Mouse (Mus musculus): ENCODE results near the gene 9130213A22Rik.

GRCm38 (mm10) chr11:69073065-69073888 lies 49.1 kb downstream of the 9130213A22Rik start:
- TF ChIP-seq POLR2A (IDR thresholded peaks at IDR 0.05; ENCODE audit: control insufficient read depth in 1 of 2, insufficient read depth in 1 of 2, low read depth in 1 of 2, low read length in 2 of 2, poor library complexity in 1 of 2) (peak; percentile 99 to 100), CTCF (IDR thresholded peaks at IDR 0.05 in 2 of 3, conservative IDR thresholded peaks at IDR 0.05 in 1 of 3; ENCODE audit: control insufficient read depth in 1 of 3, insufficient read depth in 1 of 3, low read depth in 2 of 3, low read length in 3 of 3, poor library complexity in 1 of 3, severe bottlenecking in 1 of 3) (no peak), CHD2 (IDR thresholded peaks at IDR 0.05; ENCODE audit: low read length) (no peak), RAD21 (IDR thresholded peaks at IDR 0.05; ENCODE audit: low read depth, low read length) (no peak), ETS1 (IDR thresholded peaks at IDR 0.05; ENCODE audit: low read depth, low read length) (peak; percentile 97), ELF1 (IDR thresholded peaks at IDR 0.05; ENCODE audit: low read depth, low read length) (peak; percentile 86), ZC3H11A (IDR thresholded peaks at IDR 0.05; ENCODE audit: low read depth, low read length) (no peak), EP300 (IDR thresholded peaks at IDR 0.05; ENCODE audit: low read depth in 1 of 2, low read length in 2 of 2) (peak in 1 of 2 experiments; percentile 40; a peak in 1 of 4 replicates), TCF12 (IDR thresholded peaks at IDR 0.05; ENCODE audit: low read depth, low read length) (peak; percentile 73; the same call in 1 of the 2 replicates), USF1 (IDR thresholded peaks at IDR 0.05; ENCODE audit: low read depth, low read length) (no peak), GATA1 (IDR thresholded peaks at IDR 0.05; ENCODE audit: low read depth, low read length) (peak; percentile 81), POLR2AphosphoS2 (IDR thresholded peaks at IDR 0.05; ENCODE audit: low read length) (peak; percentile 100), NELFE (IDR thresholded peaks at IDR 0.05; ENCODE audit: low read depth, low read length) (peak; percentile 96)

Measured in MEL (cell line).